Mouse (Mus musculus) lung, adult 10 weeks (tissue): ENCODE results near the gene B4gat1. TPM values are rescaled to one million over a fixed set of nuclear protein-coding genes. Genes with fewer than 3 reads are reported as not detected.

Experiments used
- polyA plus RNA-seq: library from polyadenylated mRNA; stranded (reverse); fragments of 350-450 nt; fragmentation: Illumina TruSeq; extraction: RNeasy Lipid Tissue Mini Kit (QIAGEN cat#74804); gene quantifications from one replicate; pipeline ENCODE4 v1.2.3, GENCODE M21; 2014; ENCODE audit warnings: low read depth, low replicate concordance; ENCODE audit not compliant: insufficient read depth

B4gat1 gene
- polyA plus RNA-seq: 24.4 TPM

DNA sequence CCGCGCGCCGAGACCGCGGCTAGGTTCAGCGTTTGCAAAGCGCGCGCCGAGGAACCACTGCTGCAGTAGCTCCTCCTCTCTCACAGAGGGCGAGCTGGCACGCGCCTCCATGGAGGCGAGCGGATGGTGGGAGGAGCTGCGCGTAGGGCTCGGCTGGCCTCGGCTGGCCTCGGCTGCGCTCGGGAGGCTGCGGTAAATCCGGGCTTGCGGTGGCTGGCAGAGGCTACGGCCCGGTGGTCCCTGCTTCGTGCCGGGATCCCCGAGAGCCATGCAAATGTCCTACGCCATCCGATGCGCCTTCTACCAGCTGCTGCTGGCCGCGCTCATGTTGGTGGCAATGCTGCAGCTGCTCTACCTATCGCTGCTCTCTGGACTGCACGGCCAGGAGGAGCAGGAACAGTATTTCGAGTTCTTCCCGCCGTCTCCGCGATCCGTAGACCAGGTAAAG, at the start of gene B4gat1, which contains the start of gene AC124502.3:
Gene B4gat1 (plus strand): TSS at position 118 of the 448 bp plus-strand sequence.
Gene AC124502.3 (plus strand): TSS at position 183 of the 448 bp plus-strand sequence.

DNA sequence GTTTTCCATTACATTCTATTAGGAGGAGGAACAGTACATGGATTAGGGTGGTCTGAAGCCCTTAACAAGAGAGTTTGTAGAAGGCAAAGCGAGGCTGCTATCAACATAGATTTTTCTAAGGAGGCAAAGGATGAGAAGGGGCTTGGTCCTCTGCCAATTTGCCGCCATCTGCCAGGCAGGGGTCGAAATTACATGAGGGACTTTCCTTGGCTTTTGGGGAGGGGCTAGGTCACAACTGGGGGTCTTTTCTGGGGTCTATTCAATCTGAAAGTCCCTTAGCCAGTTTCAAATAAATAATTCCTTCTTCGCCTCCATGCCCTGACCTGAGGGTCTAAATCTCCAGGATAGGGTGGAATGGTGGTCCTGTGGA, 48.4 kb upstream of the B4gat1 start, which contains the start of gene Npas4:
Gene Npas4 (minus strand): TSS at position 61 of the 370 bp plus-strand sequence.

DNA sequence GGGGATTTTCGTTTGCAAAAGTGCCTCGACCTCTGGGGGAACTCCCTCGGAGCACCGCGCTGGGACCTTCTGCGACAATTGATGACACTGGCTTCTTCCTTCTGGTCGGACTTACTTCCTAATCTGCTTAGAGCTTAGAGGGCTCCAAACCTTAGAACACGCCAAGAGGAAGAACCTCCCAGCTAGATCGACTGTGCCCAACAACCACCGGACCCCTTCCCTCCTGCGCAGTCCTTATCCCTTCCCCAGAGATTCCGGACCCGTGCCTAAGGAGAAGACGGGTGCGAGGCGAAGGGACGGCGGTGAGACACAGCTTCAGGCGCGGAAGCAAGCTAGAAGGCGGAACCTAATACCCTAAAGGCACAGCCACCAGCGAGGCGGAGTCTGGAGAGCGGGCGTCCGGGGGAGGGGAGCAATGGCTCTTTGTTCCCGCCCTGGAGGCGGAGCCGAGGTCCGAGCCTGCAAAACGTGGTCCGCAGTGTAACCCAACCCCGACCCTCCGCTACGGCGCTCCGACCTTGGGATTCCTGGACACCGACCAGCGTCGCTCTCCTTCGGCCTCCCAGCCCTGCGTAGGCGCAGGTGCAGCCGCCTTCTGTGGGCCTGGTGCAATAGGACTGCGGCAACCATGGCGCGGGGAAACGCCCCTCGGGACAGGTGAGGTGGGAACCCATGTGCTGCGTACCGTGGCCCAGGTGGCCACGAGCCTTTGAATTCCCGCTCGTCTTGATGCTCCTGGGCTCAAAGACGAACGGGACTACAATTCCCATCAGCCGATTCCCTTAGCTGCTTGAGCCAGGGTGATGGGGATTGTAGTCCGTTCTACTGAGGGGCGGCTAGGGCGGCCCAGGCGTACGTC, 14.8 kb upstream of the B4gat1 start, which contains the start of gene Slc29a2:
Gene Slc29a2 (plus strand): TSS at position 240 of the 859 bp plus-strand sequence.

DNA sequence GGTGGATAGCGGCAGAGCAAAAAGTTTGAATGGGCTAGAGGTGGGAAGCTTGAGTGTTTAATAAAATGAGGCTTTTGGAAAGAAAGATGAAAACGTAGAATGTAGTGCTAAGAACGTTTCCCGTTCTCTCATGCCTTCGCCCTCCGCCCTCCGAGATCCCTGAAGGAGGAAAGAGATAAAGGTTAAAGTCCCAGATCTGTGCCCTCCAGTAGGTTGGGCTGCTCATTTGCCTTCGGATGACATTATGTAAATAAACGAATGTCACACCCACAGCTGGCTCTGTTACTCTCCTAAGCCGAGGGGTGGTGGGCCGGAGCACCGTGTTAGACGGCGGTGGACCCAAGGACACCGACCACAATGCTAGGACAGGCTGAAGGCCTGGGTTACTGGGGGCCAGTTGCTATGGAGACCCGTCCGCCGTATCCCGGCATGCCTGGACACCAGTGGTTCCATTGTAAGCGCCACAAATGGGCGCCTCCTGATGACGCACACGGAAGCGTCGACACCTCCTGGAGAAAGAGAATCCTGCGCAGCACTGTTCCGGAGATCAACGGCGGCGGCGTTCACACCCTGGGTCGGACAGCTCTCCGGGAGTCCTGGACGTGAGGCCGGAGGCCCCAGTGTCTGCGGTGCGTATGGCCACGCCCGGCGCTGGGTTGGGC, 2.4 kb downstream of the B4gat1 start, which contains the start of gene Brms1:
Gene Brms1 (plus strand): TSS at position 493 of the 662 bp plus-strand sequence.

DNA sequence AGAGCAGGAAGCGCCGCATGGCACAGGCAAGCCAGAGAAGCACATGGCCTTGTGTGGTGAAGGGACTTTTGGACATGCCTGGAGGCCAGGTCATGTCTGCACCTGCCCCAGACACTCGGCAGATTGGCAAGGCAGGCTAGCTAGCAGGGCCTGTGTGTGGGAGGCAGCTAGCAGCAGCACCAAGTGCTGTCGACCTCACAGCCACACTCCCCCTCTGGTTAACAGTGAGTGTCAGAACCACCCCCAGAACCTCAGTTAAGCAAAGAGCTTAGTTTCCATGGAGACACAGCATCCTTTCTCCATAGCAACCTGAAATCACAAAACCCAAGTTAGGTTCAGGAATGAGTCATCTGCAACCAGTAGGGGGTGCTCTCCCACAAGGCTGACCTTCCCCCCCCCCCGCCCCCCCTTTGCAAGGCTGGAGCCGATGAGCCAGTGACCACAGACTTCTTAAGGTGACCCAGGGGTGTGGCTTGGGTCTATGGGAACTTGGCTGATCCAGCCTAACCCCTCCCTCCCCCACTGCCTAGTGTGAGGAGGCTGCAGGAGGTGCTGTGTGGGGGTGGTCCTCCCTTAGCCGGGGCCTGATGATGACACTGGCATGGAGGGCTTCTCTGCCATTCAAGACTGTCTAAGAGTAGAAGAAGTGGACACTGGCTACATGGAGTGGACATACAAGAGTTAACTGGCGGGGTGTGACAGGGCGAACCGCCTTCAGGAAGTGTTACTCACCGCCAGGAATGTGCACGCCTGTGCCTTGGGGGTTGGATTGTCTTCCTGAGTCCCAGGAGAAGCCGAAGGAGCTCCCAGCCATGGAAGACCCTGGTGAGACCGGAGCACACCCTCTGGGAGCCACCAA, 11.7 kb downstream of the B4gat1 start, which contains the start of gene Rin1:
Gene Rin1 (plus strand): TSS at position 435 of the 859 bp plus-strand sequence.

DNA sequence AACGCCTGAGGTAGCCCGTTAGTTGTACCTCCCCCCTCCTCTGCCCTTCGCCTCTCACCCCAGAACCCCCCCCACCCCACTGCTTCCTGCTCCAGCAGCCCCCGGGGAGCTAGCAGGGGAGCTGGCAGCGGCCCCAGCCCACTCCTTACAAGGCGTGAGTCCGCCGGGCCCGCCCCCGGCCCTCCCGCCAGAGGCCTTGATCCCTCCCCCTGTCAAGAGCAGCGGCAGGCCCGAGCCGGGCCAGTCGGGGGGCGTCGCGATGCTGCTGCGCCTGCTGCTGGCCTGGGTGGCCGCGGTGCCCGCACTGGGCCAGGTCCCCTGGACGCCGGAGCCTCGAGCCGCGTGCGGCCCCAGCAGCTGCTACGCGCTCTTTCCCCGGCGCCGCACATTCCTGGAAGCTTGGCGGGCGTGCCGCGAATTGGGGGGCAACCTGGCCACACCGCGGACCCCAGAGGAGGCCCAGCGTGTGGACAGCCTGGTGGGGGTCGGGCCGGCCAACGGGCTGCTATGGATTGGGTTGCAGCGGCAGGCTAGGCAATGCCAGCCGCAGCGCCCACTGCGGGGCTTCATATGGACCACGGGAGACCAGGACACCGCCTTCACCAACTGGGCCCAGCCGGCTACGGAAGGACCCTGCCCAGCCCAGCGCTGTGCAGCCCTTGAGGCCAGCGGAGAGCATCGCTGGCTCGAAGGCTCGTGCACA, 29.4 kb downstream of the B4gat1 start, which contains the start of gene Cd248:
Gene Cd248 (plus strand): TSS at position 212 of the 703 bp plus-strand sequence.

DNA sequence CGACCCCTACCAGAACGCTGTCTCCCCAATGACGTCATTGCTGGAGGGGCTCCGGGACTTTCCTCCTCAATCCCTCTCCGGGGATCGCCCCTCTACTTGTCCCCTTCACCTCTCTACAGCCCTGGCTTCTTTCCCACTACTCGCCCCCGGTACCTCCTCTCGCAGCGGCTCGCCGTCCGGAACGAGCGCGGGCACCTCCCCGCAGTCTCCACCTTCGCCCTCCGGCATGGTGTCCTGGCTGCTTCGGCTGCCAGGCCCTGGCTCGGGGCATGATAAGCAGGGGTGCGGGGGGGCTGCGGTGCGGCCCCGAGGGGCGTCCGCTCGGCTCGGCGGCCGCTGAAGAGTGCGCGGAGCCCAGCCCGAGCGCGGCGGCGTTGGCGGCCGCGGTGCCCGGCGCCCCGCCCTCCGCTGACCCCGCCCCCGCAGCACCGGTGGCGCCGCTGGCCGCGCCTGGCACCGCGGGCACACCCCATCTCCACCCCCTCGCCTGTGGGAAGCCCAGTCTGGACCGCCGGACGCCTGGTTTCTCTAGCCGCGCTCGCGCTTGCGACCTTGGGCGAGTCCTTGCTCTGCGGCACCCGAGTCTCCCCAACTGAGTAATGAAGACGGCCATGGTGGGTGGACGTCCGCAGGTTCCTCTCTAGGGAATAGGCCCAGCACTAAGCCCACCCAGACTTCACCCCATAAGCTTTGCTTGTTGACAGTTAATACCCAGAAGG, 46.7 kb downstream of the B4gat1 start, which contains the start of gene Tmem151a:
Gene Tmem151a (minus strand): TSS at position 387 of the 719 bp plus-strand sequence.

DNA sequence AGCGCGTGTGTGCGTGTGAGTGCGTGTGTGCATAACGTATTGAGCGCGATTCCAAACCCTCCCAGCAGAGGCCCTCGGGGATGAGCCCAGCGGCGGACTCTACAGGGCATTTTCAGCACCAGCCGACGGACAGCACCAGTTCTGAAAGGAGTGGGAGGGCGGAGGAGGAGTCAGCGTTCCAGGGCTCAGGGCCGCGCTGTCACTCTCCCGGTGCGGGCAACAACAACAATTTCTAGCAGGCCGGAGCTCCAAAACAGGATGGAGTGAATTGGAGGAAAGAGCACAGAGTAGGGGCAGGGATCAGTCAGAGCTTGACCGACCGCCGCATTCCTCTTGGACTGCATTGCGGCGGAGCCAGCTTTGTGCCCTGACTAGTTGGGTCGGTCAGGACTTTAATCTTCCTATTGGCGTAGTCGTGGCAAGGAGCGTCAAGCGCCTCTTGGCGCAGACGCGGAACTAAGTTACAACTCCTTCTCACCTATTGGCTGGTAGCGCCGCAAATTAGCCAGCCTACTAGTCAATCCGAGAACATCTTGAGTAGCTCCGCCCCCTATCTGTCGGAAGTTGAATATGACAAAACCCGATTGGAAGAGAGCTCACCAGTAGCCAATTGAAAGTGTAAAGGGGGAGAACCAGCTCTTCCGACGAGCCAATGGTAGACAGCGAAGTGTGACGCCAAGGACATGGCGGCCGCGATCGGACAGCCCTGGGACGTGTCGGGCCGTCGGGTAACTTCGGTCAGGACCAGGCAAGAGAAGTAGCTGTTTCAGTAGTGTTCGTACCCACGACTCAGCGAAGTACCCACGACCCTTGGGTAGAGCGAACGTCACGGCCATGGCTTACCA, 49.5 kb downstream of the B4gat1 start, which contains the start of gene Yif1a:
Gene Yif1a (plus strand): TSS at position 655 of the 845 bp plus-strand sequence.

Other genes starting within 250 kb of the B4gat1 start
- 17.9 TPM for gene Rbm4, start 244.9 kb upstream of the B4gat1 start, polyA plus RNA-seq
- gene Gm21992, start 227.2 kb upstream of the B4gat1 start, polyA plus RNA-seq: 4.7 TPM
- 13.7 TPM for gene Rbm14, start 227.2 kb upstream of the B4gat1 start, polyA plus RNA-seq
- 48.3 TPM for gene Ccs, start 199.5 kb upstream of the B4gat1 start, polyA plus RNA-seq
- 0.45 TPM for gene Ccdc87, start 199.5 kb upstream of the B4gat1 start, polyA plus RNA-seq
- gene Ctsf, start 183.7 kb upstream of the B4gat1 start, polyA plus RNA-seq: 27.8 TPM
- 0.66 TPM for gene Actn3, start 160.9 kb upstream of the B4gat1 start, polyA plus RNA-seq
- gene Zdhhc24, start 160.2 kb upstream of the B4gat1 start, polyA plus RNA-seq: 6.0 TPM
- gene Bbs1, start 132.2 kb upstream of the B4gat1 start, polyA plus RNA-seq: 2.2 TPM
- 28.4 TPM for gene Dpp3, start 110.5 kb upstream of the B4gat1 start, polyA plus RNA-seq
- gene Peli3, start 95.7 kb upstream of the B4gat1 start, polyA plus RNA-seq: 1.2 TPM
- 50.4 TPM for gene Mrpl11, start 76.7 kb upstream of the B4gat1 start, polyA plus RNA-seq
- gene Npas4, start 48.5 kb upstream of the B4gat1 start, polyA plus RNA-seq: 0.14 TPM
- gene Slc29a2, start 15.0 kb upstream of the B4gat1 start, polyA plus RNA-seq: 0.84 TPM
- gene AC124502.3, start 65 bp downstream of the B4gat1 start, polyA plus RNA-seq: 0.81 TPM
- gene Brms1, start 2.5 kb downstream of the B4gat1 start, polyA plus RNA-seq: 35.6 TPM
- gene Rin1, start 11.7 kb downstream of the B4gat1 start, polyA plus RNA-seq: 1.4 TPM
- gene Cd248, start 29.3 kb downstream of the B4gat1 start, polyA plus RNA-seq: 6.0 TPM
- 2.0 TPM for gene Tmem151a, start 46.7 kb downstream of the B4gat1 start, polyA plus RNA-seq
- gene Yif1a, start 49.7 kb downstream of the B4gat1 start, polyA plus RNA-seq: 52.8 TPM
- gene Cnih2, start 59.7 kb downstream of the B4gat1 start, polyA plus RNA-seq: 0.18 TPM
- gene Rab1b, start 68.2 kb downstream of the B4gat1 start, polyA plus RNA-seq: 117 TPM
- 12.7 TPM for gene Klc2, start 79.7 kb downstream of the B4gat1 start, polyA plus RNA-seq
- 9.4 TPM for gene Pacs1, start 234.3 kb downstream of the B4gat1 start, polyA plus RNA-seq